Mouse (Mus musculus): ENCODE measurements around the gene Hilpda.
A peak's percentile ranks its signal among the peaks of the same experiment; 100 is the strongest.

Gene Hilpda

DNA sequence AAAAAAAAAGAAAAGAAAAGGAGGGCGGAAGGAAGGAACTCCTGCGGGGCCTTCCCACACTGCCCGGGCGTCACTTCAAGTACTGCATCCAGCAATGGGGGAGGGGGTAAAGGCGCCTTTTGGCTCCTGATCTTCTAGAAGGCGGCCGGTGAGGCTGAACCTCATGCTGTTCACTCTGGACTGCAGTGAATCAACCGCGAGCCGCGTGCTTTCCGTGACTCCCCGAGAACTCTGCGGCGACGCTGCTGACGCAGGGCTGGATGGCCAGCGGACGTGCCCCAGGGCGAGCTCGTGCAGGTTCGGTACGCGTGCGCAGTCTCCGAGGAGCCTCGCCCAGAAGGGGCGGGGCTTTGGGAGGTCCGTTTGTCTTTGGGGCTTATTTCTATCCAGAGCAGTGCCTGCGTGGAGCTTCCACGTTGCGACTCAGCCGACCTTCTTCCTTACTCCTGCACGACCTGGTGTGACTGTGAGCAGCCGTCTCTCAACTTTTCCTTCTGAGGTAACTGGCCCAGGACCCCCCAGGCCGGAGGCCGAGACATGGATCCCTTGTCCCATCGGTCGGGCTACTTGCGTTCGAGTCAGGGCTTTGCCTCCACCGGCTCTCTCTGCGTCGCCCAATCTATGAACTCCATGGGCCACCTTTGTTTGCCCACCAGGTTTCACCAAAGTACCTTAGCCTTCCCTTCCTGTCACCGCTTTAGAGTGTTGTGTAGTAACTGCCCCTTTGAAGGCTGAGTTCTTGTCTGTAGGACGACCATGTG lies at the start of gene Hilpda:
Hilpda (plus strand) TSS at position 177 of the 761 bp plus-strand sequence.
- peak; percentile 91 to 95 for DNase-seq

DNA sequence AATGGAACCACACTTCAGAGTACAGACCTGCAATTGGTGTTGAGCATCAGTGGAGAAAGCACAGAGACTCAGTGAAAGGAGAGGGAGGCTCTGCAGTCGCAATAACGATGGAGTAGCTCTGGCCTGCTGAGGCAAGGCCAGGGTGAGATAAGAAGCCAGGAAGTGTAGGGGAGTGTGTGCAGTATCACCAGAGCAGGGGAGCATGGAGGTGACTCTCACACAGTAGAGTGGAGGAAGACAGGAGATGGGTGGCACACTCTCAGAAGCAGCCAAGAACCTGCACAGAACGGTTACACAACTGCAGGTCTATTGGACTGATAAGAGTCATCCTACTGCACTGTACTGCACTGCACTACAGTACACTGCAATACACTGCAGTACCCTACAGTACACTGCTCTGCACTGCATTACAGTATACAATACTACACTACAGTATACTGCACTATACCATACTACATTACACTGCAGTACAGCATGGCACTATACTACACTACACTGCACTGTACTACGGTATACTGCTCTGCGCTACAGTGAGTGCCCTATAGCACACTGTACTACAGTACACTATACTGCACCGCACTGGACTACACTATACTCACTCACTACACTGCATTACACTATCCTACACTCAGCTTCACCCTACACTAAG lies 42.9 kb upstream of the Hilpda start:
- no peak for DNase-seq

DNA sequence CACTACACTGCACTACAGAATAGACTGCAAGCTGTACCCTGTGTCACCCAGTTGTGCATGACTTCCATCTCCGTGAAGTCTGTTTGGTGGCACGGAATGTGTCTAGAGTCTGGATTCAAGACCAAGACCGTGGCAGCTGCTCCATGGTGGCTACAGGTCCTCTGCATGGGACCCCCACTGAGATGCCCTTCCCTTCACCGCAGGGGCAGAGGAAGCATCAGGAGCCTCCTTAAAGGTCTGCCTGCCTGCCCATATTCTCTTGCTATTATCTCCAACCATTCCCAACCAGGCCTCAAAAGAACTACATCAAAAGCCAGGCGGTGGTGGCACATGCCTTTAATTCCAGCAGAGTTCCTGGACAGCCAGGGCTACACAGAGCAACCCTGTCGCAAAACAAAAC lies 41.9 kb upstream of the Hilpda start:
- DNase-seq = no peak

DNA sequence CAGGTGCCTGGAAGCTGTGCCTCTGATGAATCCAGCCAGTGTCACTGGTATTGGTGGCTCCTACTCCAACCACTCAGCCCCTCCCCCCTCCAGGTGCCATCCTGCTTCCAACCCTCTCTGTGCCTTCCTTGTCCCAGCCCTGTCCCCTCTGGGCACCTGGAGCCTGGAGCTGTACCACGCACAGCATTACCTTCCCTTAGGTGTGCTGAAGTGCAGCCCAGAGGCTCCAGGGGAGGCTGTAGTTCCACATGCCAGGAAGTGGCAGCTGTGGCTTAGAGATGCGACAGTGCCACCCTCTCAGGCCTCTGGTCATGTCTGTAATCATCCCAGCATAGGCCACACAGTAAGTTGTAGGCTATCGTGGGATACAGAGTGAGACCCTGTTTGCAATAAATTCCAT lies 40.5 kb upstream of the Hilpda start:
- no peak for DNase-seq

DNA sequence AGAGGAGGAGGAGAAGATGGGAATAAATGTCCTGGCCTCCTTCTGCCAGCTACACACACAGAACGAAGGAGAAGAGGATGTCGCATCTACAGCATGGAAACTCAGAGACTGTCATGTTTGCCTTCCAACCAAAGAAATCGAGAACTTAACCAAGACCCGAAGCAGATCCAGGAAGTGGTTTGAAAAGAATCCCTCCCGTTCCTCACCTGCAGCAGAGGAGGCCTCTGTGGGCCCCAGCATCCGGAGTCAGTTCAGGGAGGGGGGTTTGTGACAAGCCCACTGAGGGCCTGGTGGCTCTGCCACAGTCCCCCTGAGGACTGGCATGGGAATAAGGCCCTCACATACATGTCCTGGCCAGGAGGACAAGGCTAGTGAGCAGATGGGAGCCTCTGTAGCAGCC lies 40.0 kb upstream of the Hilpda start:
- no peak for DNase-seq

DNA sequence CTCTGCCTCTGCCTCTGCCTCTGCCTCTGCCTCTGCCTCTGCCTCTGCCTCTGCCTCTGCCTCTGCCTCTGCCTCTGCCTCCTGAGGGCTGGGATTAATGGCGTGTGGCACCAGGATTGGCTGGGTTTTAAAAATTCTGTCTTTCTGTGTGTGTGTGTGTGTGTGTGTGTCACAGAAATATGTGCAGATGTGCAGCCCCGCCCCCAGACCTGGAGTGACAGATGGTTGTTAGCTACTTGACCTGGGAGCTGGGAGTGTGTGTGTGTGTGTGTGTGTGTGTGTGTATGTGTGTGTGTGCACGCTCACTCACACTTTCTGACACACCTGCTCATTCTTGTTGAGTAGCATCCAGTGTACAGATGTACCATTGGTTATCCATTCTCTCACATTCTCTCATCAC lies 38.6 kb upstream of the Hilpda start:
- no peak for DNase-seq

DNA sequence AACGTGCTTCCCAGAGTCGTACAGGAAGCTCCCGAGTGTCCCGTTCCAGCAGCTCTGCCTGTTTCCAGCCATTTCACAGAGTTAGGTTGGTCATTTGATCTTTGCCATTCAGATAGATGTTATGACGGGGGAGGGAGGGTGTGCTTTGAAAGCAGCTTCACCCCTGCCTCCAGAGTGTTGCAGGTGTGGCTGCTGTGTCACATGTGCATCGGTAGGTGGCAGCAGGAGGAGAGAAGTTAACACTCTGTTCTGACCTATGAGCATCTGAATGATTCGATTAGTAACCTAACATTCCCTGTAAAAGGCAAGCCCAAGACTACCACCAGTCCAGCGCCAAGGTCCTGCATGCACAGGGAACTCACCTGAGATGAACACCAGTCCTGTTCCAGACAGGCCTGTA lies 38.0 kb upstream of the Hilpda start:
- peak in 1 of 2 experiments; percentile 42 for DNase-seq

DNA sequence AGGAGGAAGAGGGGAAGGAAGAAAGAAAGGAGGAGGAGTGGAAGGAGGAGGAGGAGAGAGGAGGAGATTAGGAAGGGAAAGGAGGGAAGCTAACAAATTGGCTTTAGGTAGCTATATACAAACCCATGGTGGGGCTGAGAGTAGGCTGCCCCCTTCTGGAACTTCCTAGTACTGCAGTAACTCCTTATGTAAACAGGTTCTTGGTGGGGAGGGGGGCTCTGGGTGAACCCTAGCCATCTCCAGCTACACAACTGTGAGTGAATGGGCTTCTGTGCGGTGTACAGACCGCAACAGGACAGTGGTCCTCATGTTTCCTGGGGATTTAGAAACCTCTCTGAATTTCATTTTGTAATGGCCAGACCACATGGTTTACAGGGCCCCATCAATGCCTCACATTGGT lies 31.5 kb upstream of the Hilpda start:
- peak; percentile 55 to 59 for DNase-seq

DNA sequence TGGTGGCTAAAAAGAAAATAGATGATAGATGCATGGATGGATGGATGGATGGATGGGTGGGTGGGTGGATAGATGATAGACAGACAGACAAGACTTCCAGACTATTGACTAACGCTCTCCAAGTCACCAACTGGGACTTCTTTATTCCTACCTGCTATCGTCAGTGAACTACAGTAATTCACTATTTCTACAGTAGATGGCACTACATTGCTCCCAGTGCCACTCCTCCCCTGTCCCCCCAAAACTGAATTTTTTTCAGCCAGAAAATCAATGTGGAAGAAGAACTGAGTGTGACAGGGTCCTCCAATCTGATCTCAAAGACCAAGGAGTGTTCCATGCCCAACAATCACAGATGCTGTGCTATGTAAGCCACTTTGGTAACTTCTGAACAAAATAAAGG lies 30.6 kb upstream of the Hilpda start:
- DNase-seq = no peak

DNA sequence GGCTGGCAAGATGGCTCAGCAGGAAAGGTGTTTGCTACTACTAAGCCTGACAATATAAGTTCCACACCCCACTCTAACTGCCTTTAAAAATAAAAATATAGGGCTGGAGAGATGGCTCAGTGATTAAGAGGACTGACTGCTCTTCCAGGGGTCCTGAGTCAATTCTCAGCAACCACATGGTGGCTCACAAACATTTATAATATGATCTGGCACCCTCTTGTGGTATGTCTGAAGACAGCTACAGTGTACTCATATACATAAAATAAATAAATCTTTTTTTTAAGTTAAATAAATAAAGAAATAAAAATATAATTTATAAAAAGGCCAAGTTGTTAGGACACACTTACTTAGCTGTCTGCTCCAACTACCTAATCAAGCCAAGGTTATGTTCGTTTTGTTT lies 30.0 kb upstream of the Hilpda start:
- no peak for DNase-seq

DNA sequence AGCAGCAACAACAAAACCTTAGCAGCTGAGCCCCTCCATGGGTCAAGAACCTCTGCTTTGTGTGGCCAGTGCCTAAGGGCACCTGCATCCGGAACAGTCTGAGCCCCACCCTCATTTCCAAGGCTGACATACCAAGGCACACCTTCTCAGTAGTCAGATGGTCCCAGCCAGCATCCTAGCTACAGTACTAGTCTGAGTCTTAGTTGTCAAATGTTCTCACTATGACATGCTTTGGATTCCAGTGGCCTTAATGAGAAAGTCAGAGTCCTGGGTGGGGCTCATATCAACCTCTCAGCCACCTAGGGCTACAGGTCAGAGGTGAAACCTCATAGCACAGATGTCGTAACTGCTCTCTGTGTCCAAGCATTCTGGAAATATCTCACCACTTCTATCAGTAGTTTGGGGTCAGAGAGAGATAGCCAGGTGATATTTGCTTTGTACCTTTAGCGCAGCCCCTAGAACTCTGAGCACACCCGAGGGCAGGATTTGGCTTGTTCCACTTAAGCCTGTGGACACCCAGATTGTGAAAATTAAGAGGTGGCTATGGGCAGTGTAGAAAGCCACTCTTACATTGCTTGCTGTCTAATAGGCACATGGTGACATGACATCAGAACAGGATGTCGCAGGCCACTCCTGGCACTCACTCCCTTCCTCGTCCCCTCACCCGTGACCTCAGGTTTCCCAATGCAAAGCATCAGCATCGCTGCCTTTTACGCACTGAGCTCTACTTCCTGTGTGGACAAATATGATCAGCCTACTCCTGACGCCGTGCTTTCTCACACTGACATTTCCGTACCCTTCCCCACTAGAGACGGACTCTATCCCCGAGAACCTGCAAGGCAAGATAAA lies 26.8 kb upstream of the Hilpda start:
- peak in 1 of 2 experiments; percentile 15 for DNase-seq

DNA sequence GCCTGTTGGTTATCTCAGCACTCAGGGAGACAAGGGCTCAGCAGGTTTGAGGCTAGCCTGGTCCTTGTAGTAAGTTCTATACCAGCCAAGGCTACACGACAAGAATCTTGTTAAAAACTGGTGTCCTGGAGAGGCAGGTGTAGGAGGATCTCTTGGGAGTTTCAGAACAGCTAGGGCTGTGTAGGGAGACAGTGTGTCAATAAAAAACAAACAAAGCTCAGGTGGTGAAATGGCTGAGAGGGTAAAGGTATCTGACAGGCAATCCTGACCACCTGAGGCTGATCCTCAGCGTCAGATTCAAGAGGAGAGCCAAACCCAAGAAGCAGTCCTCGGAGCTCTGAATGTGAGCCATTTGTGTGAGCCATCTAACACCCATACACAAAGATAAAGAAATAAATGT lies 26.1 kb upstream of the Hilpda start:
- DNase-seq = no peak

DNA sequence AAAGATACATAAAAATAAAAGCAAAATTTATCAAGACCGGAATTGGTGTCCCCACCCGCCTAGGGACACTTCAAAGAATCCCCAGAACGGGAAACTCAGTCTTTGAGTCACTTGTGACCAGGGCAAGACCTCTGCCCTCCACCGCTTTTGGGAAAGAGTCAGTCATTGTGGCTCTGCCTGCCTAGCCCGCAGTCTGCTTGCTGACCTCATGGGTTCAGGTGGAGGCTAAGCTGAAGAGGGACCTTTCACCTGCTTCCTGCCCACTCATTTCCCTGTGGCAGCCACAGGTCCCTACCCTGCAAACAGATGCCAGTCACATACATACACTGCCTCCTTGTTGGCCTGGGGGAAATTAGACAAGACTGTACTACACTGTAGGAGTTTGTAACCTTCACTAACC lies 25.7 kb upstream of the Hilpda start:
- DNase-seq = no peak

DNA sequence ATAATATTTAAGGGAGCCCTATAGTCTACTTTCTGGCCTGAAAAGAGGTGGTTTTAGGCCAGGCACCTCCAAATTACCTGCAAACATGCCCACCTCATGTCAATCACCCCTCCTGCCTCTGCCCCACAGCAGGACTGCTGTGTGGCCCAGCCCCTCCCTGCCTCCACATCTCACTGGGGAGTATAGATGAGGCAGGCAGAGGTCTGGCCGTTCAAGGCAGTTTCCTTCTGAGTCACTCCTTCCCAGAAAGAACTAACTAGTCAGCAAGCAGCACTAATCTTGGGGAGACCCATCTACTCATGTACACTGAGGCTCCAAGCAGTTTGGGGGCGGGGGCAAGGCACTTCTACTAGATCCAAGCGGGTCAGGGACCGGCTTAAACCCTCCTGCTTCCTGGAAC lies 25.2 kb upstream of the Hilpda start:
- no peak for DNase-seq

DNA sequence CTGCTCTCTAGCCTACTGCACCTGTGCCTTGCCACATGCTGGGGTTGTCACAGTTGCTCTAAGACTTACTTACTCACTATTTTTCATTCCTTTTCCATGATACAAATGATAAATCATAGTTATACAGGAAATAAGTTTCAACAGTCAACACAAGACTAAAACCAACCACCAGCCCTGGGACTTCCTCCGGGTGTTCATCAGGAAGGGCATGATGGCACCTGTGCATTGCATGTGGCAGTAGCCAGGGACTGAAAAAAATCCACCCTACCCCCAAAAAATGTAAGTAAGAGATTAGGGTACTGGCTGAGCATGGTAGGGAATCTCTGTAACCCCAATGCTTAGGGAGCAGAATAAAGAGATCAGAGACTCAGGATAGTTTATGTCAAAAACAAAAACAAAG lies 12.9 kb upstream of the Hilpda start:
- DNase-seq = no peak

DNA sequence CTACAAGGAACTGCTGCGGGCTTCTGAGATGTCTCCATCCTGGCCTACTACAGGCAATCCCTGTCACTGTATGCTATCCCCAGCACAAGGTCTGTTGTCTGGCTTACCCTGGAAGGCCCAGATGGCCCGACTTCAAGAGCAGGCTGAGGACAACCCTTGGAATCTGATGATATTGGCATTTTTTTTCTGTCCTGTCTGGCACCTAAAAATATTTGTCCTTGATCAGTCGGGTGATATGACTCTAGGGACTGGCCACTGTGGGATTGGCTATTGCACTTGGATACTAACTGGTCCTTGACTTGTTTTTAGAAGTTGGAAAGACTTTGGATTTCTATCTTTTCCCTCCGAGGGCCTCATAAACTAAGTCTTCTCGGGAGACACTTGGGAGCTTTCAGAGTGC lies 10.5 kb upstream of the Hilpda start:
- DNase-seq = no peak

DNA sequence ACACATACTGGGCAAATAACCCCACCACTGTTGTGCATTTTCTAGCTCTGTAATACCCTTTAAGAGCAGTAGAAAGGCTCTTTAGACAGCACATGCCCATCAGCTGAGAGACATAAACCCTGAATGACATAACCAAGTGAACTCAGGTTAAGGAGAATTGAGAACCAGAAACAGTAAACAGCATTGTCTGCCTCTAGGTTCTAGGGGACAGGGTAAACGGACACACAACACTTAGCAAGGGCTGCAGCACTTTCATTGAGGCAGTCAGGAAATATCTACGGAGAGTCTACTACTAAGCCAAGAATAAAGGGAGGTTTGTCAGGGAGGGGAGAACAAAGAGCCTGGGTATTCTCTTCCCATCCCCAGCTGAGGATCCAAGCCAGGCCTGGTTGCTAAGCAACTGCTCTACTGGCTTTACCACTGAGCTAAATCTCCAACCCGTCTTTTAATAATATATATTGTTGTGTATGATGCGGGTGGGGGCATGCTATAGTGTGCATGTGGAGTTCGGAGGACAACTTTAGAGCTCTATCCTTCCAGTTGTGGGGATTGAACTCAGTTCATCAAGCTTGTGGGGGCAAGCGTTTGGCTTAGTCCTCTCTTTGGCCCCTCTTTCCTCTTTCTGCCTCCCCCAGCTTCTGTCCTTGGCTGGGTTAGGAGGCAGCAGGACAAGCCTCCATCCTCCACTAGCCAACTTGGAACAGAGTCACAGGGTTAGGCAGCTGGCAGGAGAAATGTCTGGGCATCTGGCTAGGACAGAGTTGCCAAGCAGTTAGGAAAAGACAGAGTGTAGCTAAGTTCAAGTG lies 8.4 kb upstream of the Hilpda start:
- DNase-seq = no peak

DNA sequence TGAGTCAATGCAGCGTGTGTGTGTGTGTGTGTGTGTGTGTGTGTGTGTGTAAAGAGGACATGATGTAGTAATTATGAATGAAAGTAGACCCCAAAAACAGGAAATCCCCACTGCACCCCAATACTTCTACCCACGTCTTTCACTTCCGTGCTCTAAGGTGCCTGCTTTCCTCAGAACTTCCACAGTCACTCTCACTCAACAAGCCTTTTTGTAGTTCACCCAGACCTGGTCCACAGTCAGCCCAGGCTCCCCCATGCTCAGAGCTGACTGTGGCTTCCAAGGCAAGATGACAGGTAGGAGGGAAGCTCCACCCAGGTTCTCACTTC lies 7.9 kb upstream of the Hilpda start:
- DNase-seq = no peak

DNA sequence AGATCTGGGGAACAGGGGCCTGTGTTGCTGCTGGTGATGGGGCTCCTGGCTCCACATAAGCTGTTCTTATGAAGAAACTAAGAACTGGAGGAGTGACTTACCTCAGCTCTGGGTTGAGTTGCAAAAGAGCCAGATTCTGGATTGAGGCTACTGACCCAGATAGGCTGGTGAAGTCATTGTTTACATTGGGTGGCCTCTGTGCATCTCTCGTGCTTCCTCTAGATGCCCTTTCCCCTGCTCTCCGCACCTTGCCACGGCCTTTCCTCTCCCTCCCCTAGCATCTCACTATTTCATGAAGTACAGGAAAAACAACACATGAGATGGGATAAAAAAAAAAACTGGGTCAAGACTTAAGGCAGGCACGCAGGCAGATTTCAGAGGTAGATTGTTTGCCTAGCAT lies 5.4 kb upstream of the Hilpda start:
- DNase-seq = no peak

DNA sequence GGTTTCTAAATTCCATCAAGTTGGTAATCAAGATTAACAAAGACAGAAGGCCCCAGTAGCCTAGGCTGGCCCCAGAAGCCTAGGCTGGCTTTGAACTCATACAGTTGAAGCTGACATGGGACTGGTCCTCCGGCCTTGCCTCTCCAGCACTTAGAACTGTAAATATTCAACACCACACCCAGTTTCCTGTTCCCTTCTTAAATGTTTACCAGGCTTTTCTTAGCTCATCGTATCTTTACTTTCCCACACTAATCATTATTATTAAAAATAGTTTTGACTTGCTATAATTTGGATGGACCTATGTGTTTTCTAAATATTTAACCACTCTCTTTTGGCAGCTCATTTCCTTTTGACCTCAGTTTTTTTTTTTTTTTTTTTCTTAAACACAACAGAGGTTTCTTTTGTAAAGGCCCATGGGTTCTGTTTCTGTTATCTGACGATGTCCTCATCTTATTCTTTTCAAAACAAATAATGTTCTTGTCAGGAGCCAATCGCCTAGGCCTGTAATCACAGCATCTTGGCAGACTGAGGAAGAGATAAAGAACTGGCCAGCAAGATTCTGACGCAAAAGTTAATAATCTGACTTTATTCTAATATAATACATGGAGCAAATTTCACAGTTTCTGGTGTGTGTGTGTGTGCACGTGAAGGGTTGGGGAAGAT lies 3.2 kb upstream of the Hilpda start:
- no peak for DNase-seq

DNA sequence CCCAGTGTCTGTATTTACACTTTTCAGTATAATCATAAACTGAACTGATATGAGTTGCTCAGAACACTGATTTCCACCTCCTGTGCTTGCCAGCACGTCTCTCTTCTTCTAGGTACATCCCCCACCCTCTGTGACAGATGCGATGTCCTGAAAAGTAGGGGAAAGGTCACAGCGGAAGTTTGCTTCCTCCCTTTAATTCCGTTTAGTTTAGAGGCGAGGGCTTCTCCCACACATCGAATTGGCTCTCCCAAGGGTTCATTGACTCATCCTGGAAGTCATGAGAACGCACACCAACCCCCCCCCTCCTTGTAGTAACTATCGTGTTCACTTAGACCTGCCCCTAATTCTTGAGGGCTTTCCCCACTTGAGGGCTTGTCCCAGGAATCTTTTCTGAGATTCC lies 1.3 kb upstream of the Hilpda start:
- DNase-seq = peak; percentile 16 to 40

DNA sequence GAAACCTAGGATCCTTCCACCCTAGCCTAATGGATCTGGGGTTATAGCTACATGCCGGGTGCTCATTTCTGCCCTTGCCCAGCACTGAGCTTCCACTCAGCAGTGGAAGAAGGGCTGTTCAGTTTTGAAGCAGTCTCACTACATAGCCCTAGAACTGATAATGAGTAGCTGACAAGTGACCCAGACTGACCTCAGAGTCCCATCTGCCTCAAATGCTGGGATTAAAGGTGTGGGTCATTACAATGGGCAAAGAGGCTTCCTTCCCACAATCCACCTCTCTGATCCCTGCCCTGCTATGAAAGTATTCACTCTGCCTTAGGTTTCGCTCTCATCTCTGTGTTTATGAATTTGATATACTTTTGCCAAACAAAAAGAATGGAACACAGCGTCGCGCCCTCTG lies 4.5 kb downstream of the Hilpda start:
- no peak for DNase-seq

Data from kidney, postnatal 4 days (tissue).